Mouse (Mus musculus) layer of hippocampus, adult 18-20 months (tissue): Measurements from ENCODE around the gene Plg. TPM values are rescaled to one million over a fixed set of nuclear protein-coding genes. Genes with fewer than 3 reads are reported as not detected.

Experiments used
- DNase-seq, 2 experiments: peaks; one replicate each; pipeline ENCODE4 v3.0.0; 2022; ENCODE audit warnings: low spot score in 2 of 2
- total RNA-seq, 2 experiments: library from RNA; stranded (reverse); gene quantifications; 2 replicates each; pipeline ENCODE4 v1.2.3; 2021

The Plg gene
- total RNA-seq, 2 experiments from 2014 or later, result not detected

- no peak for DNase-seq
These were observed 6.8 kb downstream of the Plg start for GRCm38 (mm10) chr17:12385049-12385794.

- DNase-seq, result no peak
These were observed 9.4 kb downstream of the Plg start for GRCm38 (mm10) chr17:12387781-12388180.

GRCm38 (mm10) chr17:12388239-12388638, 9.8 kb downstream of the Plg start:
- no peak for DNase-seq

GRCm38 (mm10) chr17:12396163-12396677, 17.8 kb downstream of the Plg start:
- DNase-seq, result no peak

- no peak for DNase-seq
These were observed 25.0 kb downstream of the Plg start for GRCm38 (mm10) chr17:12403420-12403819.

- no peak for DNase-seq
These were observed 31.0 kb downstream of the Plg start for GRCm38 (mm10) chr17:12409346-12409944.

GRCm38 (mm10) chr17:12412181-12412890, 33.9 kb downstream of the Plg start:
- no peak for DNase-seq

GRCm38 (mm10) chr17:12412891-12413237, 34.5 kb downstream of the Plg start:
- DNase-seq, result no peak

- no peak for DNase-seq
These were observed 36.8 kb downstream of the Plg start for GRCm38 (mm10) chr17:12415031-12415735.

- no peak for DNase-seq
These were observed 37.3 kb downstream of the Plg start for GRCm38 (mm10) chr17:12415741-12416140.

GRCm38 (mm10) chr17:12416250-12416895, 38.0 kb downstream of the Plg start:
- DNase-seq, result peak; percentile 46 to 90

GRCm38 (mm10) chr17:12419491-12420079, 41.2 kb downstream of the Plg start:
- DNase-seq, result peak in 1 of 2 experiments; percentile 43

GRCm38 (mm10) chr17:12420886-12421574, 42.6 kb downstream of the Plg start:
- DNase-seq, result no peak

GRCm38 (mm10) chr17:12422143-12422542, 43.7 kb downstream of the Plg start:
- DNase-seq, result no peak

- DNase-seq, result no peak
These were observed 48.7 kb downstream of the Plg start for GRCm38 (mm10) chr17:12427156-12427555.

GRCm38 (mm10) chr17:12428369-12428768, 50.0 kb downstream of the Plg start:
- no peak for DNase-seq

GRCm38 (mm10) chr17:12431707-12432106, 53.3 kb downstream of the Plg start:
- peak; percentile 14 to 60 for DNase-seq

- no peak for DNase-seq
These were observed 59.4 kb downstream of the Plg start for GRCm38 (mm10) chr17:12437771-12438170.

GRCm38 (mm10) chr17:12444561-12444960, 66.2 kb downstream of the Plg start:
- DNase-seq, result no peak

GRCm38 (mm10) chr17:12451234-12451633, 72.8 kb downstream of the Plg start:
- DNase-seq, result no peak
